Mouse (Mus musculus) thymus, adult 18-20 months (tissue): ENCODE measurements at regions not wholly inside any gene's neighbourhood (a gene's known extent, or its start where the extent isn't known, plus 50 kb on each side); places are given as distances from the start of the nearest gene placed in this dataset.

Experiments
- DNase-seq, 2 experiments: peaks; one replicate each; pipeline ENCODE4 v3.0.0; 2022; ENCODE audit warnings: mixed read lengths in 2 of 2

- DNase-seq: no peak
Measured at GRCm38 (mm10) chr3:120897758-120898157, 273.7 kb downstream of the Rwdd3 start.

- no peak for DNase-seq
Measured at GRCm38 (mm10) chr3:120897221-120897620, 274.3 kb downstream of the Rwdd3 start.

GRCm38 (mm10) chr3:120886063-120886841 is 285.2 kb downstream of the Rwdd3 start:
- DNase-seq: no peak

GRCm38 (mm10) chr3:120885401-120885800 is 286.1 kb downstream of the Rwdd3 start:
- no peak for DNase-seq

- DNase-seq: no peak
Measured at GRCm38 (mm10) chr3:120884189-120884588, 287.3 kb downstream of the Rwdd3 start.

- DNase-seq: no peak
Measured at GRCm38 (mm10) chr3:120883650-120884049, 287.8 kb downstream of the Rwdd3 start.

GRCm38 (mm10) chr3:120879409-120879808 is 292.1 kb downstream of the Rwdd3 start:
- DNase-seq: no peak

GRCm38 (mm10) chr3:120875740-120876139 is 295.8 kb downstream of the Rwdd3 start:
- no peak for DNase-seq

GRCm38 (mm10) chr3:120865036-120865435 is 306.5 kb downstream of the Rwdd3 start:
- no peak for DNase-seq

GRCm38 (mm10) chr3:120861641-120862040 is 309.9 kb downstream of the Rwdd3 start:
- DNase-seq: no peak

GRCm38 (mm10) chr3:120858281-120858680 is 313.2 kb downstream of the Rwdd3 start:
- DNase-seq: no peak

GRCm38 (mm10) chr3:120854322-120854721 is 317.2 kb downstream of the Rwdd3 start:
- no peak for DNase-seq

GRCm38 (mm10) chr3:120843623-120844022 is 327.9 kb downstream of the Rwdd3 start:
- DNase-seq: no peak

GRCm38 (mm10) chr3:120823536-120823935 is 348.0 kb downstream of the Rwdd3 start:
- no peak for DNase-seq

GRCm38 (mm10) chr3:120811901-120812300 is 359.6 kb downstream of the Rwdd3 start:
- DNase-seq: no peak

GRCm38 (mm10) chr3:120810527-120810926 is 361.0 kb downstream of the Rwdd3 start:
- no peak for DNase-seq

GRCm38 (mm10) chr3:120810048-120810447 is 361.4 kb downstream of the Rwdd3 start:
- no peak for DNase-seq

- DNase-seq: no peak
Measured at GRCm38 (mm10) chr3:120786659-120787058, 384.8 kb downstream of the Rwdd3 start.

GRCm38 (mm10) chr3:120781486-120781885 is 390.0 kb downstream of the Rwdd3 start:
- no peak for DNase-seq

GRCm38 (mm10) chr3:120779091-120779490 is 392.4 kb downstream of the Rwdd3 start:
- no peak for DNase-seq

- DNase-seq: no peak
Measured at GRCm38 (mm10) chr3:120774951-120775350, 396.5 kb downstream of the Rwdd3 start.

GRCm38 (mm10) chr3:120761681-120762080 is 409.8 kb downstream of the Rwdd3 start:
- no peak for DNase-seq

GRCm38 (mm10) chr3:120761223-120761622 is 410.3 kb downstream of the Rwdd3 start:
- no peak for DNase-seq

- no peak for DNase-seq
Measured at GRCm38 (mm10) chr3:120748513-120748912, 423.0 kb downstream of the Rwdd3 start.

- DNase-seq: no peak
Measured at GRCm38 (mm10) chr3:120747678-120748077, 423.8 kb downstream of the Rwdd3 start.
